9 mouse cellular contexts compared by ENCODE assay signal in the genomic region with DNA sequence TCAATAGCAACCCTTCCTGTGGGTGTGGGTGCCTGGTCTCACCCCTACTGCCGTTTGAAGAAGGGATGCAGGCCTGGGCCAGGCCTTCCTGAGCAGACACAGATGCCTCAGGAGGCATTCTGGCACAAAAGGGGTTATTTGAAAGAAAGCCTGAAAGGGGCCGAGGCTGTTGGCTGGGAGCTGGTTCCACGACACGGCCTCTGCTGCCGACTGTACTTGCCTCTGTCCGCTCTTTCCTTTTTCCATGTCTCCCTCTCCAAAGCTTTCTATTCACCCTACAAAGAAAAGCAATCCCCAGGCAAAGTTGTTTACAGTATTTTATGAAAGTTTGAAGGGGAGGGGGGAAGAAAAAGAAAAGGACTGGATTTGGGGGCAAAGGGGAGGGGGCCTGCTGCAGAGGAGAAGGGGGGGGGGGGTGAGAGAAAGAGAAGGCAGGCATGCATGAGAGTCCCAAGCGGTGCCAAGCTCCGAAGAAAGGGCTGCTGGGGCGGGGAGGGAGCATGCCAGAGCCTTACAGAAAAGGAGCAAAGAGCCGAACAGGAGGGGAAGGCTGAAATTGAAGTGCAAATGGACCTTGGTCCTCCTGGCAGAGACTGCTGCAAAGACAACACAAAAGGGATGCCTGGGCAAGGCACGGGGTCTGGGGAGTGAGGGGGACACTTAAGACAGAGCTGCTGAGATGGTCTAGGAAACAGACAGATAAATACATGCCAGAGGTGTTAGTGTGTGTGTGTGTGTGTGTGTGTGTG.
DNase-seq lines count a peak whose midpoint lies in the region; ATAC-seq lines count a peak whose summit lies in the region.
"Had no signal": no experiment of that assay in that cellular context is flagged by ENCODE, and none has a peak within 500 bp of the region (broad histone marks: within the 10 kb centered on the region; RNA-seq: fewer than 3 reads in every experiment).

No protein-coding gene starts in this region.

- H3K36me3 ChIP-seq in heart, embryonic 11.5 days (ENCODE audit: control insufficient read depth, insufficient read depth, low read length): no peaks in the 10 kb centered on the region
- H3K36me3 ChIP-seq in stomach, embryonic 15.5 days: no peaks in the 10 kb centered on the region
- H3K36me3 ChIP-seq: liver, embryonic 15.5 days had no signal

- peaks cover 43% of the 10 kb centered on the region for H3K4me1 ChIP-seq in brown adipose tissue, adult 24 weeks (ENCODE audit: control insufficient read depth, insufficient read depth, insufficient read length, low read length)
- peaks cover 28% of the 10 kb centered on the region for H3K4me1 ChIP-seq in heart, embryonic 11.5 days (ENCODE audit: control insufficient read depth, insufficient read depth, low read length)
- H3K4me1 ChIP-seq in stomach, embryonic 15.5 days: peaks cover 26% of the 10 kb centered on the region
- H3K4me1 ChIP-seq: liver, embryonic 15.5 days had no signal

- no peak overlapping the region for H3K4me3 ChIP-seq in brown adipose tissue, adult 24 weeks (ENCODE audit: insufficient read depth, low read depth, low read length)
- H3K4me3 ChIP-seq in heart, embryonic 11.5 days (ENCODE audit: low read depth, low read length): no peak overlapping the region
- no peak overlapping the region for H3K4me3 ChIP-seq in stomach, embryonic 15.5 days (replicated peaks)
- H3K4me3 ChIP-seq: liver, embryonic 15.5 days had no signal

- intact Hi-C loops in heart, postnatal 25 days (cut with DNase I): no loop called here

- H3K9ac ChIP-seq in heart, embryonic 11.5 days (ENCODE audit: low read depth, low read length): peak overlapping the region; percentile 61; the same call in 1 of the 2 replicates
- no peak overlapping the region for H3K9ac ChIP-seq in stomach, embryonic 15.5 days
- H3K9ac ChIP-seq: liver, embryonic 15.5 days had no signal

- peak overlapping the region; percentile 58; the same call in 1 of the 2 replicates for H3K27ac ChIP-seq in brown adipose tissue, adult 24 weeks (replicated peaks; ENCODE audit: low read depth, low read length)
- H3K27ac ChIP-seq in heart, embryonic 11.5 days (ENCODE audit: low read depth, low read length): peak overlapping the region; percentile 50
- peak overlapping the region; percentile 73 for H3K27ac ChIP-seq in stomach, embryonic 15.5 days
- H3K27ac ChIP-seq: liver, embryonic 15.5 days had no signal

- WGBS in heart, embryonic 11.5 days (ENCODE audit: insufficient replicate concordance): 16% methylated on average over 11 of the region's 11 CpGs
- 19% methylated on average over 10 of the region's 11 CpGs for WGBS in stomach, embryonic 15.5 days

- peak overlapping the region; percentile 22 for H3K4me2 ChIP-seq in heart, embryonic 11.5 days
- H3K4me2 ChIP-seq in stomach, embryonic 15.5 days: no peak overlapping the region
- H3K4me2 ChIP-seq: liver, embryonic 15.5 days had no signal

- H3K27me3 ChIP-seq in heart, embryonic 11.5 days (ENCODE audit: control insufficient read depth, insufficient read depth, low read length): peaks cover 2% of the 10 kb centered on the region; the same call in 1 of the 2 replicates
- H3K27me3 ChIP-seq in stomach, embryonic 15.5 days (replicated peaks): 0 out of 2 replicates have a peak, but pooled peaks cover 4% of the 10 kb centered on the region

- H3K9me3 ChIP-seq in heart, embryonic 11.5 days (replicated peaks; ENCODE audit: control insufficient read depth, low read length): no peaks in the 10 kb centered on the region
- no peaks in the 10 kb centered on the region for H3K9me3 ChIP-seq in stomach, embryonic 15.5 days
- H3K9me3 ChIP-seq: liver, embryonic 15.5 days had no signal

- no peak for ATAC-seq in heart, embryonic 11.5 days (replicated peaks; ENCODE audit: insufficient number of reproducible peaks, low FRiP score, low TSS enrichment)
- ATAC-seq in stomach, embryonic 15.5 days (ENCODE audit: insufficient read depth, low FRiP score, low read depth): no peak

- DNase-seq in heart, adult 11 months: peak; percentile 93
- DNase-seq in heart, postnatal 25 days (ENCODE audit: low spot score): no peak
- DNase-seq in kidney, postnatal 14 days: peak; percentile 45
- no peak for DNase-seq in adrenal gland, postnatal 4 days (ENCODE audit: low spot score in 2 of 2)
- DNase-seq in thymus, postnatal 0 days (ENCODE audit: low spot score): no peak

Comparison
In these comparisons a context has a peak if more than half of its experiments do, and no peak if none do; other contexts are left out.
1. DNase-seq: peak in heart, adult 11 months (single experiment) and kidney, postnatal 14 days (single experiment); none in heart, postnatal 25 days (single experiment), adrenal gland, postnatal 4 days (0 of 2) and thymus, postnatal 0 days (single experiment).
2. Peak in every context shown above with its lines, with median percentiles within 50 percentile points of each other: H3K27ac ChIP-seq.